Comparison of ENCODE assay signal across 8 mouse cellular contexts in the genomic region with DNA sequence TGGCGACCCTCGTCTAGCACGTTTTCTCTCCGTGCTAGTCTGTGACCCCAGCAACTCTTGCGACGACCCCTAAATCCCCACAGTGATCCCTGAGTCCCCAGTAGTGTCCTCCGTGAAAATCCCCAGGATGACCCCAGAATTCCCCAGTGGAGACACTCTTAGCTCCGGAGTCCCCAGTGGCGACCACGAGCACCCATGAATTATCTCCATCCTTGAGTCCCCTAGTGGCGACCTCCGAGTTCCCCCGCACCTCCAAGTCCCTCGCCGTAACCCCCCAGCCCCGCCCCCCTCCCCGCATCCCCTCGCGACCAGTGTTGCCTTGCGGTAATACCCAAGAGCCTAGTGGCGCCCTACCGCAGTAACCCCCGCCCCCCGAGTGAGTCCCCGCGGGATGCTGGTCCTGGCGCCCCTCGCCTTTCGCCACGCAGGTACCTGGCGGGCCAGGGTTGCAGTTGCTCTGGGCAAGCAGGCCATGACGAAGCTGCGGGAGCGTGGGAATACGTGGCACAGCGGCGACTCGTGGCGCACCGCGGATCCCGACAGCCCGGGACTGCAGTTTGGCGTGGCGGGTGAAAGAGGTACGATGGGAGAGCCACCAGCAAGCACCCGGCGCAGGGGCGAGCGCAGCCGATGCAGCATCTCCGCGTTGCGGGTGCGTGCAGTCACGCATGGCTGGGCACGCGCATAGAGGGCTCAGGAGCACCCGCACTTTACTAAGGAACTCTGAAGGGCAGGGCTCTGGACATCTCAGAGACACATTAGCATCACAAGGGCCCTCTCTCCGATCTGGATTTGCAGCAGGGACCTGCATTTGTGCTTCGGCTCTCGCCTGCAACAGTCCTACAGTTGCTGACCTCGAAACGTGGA. TPM values are rescaled to one million over a fixed set of nuclear protein-coding genes. Genes with fewer than 3 reads are reported as not detected.
DNase-seq lines count a peak whose midpoint lies in the region; ATAC-seq and TF ChIP-seq lines count a peak whose summit lies in the region.
"Had no signal": no experiment of that assay in that cellular context is flagged by ENCODE, and none has a peak within 500 bp of the region (broad histone marks: within the 10 kb centered on the region; RNA-seq: fewer than 3 reads in every experiment).

No protein-coding gene starts in this region.

- H3K36me3 ChIP-seq in lung, embryonic 16.5 days (ENCODE audit: control insufficient read depth, insufficient read depth, low read length) = no peaks in the 10 kb centered on the region
- no peaks in the 10 kb centered on the region for H3K36me3 ChIP-seq in neural tube, embryonic 11.5 days (ENCODE audit: control insufficient read depth, insufficient read depth, low read length)

- peak; percentile 24; the same call in 1 of the 2 replicates for ATAC-seq in lung, embryonic 16.5 days (ENCODE audit: low read depth)
- peak; percentile 67 for ATAC-seq in frontal cortex, adult (ENCODE audit: low TSS enrichment)
- peak; percentile 56 for ATAC-seq in neural tube, embryonic 11.5 days (ENCODE audit: insufficient read depth, low FRiP score, low TSS enrichment)

- 4% methylated on average over 57 of the region's 64 CpGs for WGBS in lung, embryonic 16.5 days
- WGBS in neural tube, embryonic 11.5 days = 13% methylated on average over 64 of the region's 64 CpGs

- H3K27me3 ChIP-seq in lung, embryonic 16.5 days (ENCODE audit: control insufficient read depth, insufficient read depth, low read depth, low read length) = peaks cover 20% of the 10 kb centered on the region
- H3K27me3 ChIP-seq in neural tube, embryonic 11.5 days (ENCODE audit: control insufficient read depth, insufficient read depth, low read length) = no peaks in the 10 kb centered on the region

- intact Hi-C loops in left cerebral cortex, adult 2 months (cut with DNase I) = loop anchor here (1.0 kb wide), 1 partner anchor 27 kb away; no protein-coding TSS in a partner anchor

- H3K9me3 ChIP-seq in lung, embryonic 16.5 days (ENCODE audit: control insufficient read depth, low read length) = no peaks in the 10 kb centered on the region
- no peaks in the 10 kb centered on the region for H3K9me3 ChIP-seq in neural tube, embryonic 11.5 days (ENCODE audit: control insufficient read depth, low read length)

- no peak overlapping the region for H3K27ac ChIP-seq in lung, embryonic 16.5 days (ENCODE audit: low read length)
- peak overlapping the region; percentile 83 for H3K27ac ChIP-seq in left cerebral cortex, adult 2 months
- peak overlapping the region; percentile 53; the same call in 1 of the 2 replicates for H3K27ac ChIP-seq in neural tube, embryonic 11.5 days (ENCODE audit: low read depth, low read length)

- H3K4me1 ChIP-seq in lung, embryonic 16.5 days (replicated peaks; ENCODE audit: control insufficient read depth, insufficient read depth, low read length) = peaks cover 6% of the 10 kb centered on the region
- peaks cover 6% of the 10 kb centered on the region; the same call in 1 of the 2 replicates for H3K4me1 ChIP-seq in neural tube, embryonic 11.5 days (ENCODE audit: control insufficient read depth, insufficient read depth, low read length)

- H3K4me3 ChIP-seq in lung, embryonic 16.5 days (ENCODE audit: low read length) = peak overlapping the region; percentile 54
- peak overlapping the region; percentile 63 for H3K4me3 ChIP-seq in left cerebral cortex, adult 2 months
- peak overlapping the region; percentile 54 for H3K4me3 ChIP-seq in neural tube, embryonic 11.5 days (ENCODE audit: low read depth, low read length)

- peak overlapping the region; percentile 94 for H3K4me2 ChIP-seq in lung, embryonic 16.5 days (ENCODE audit: low read depth, low read length)
- peak overlapping the region; percentile 99 for H3K4me2 ChIP-seq in neural tube, embryonic 11.5 days (ENCODE audit: low read depth)

- no peak for DNase-seq in lung, postnatal 10 days
- DNase-seq in cerebellum, postnatal 25 days = peak; percentile 71 to 74
- peak; percentile 53 to 58 for DNase-seq in left cerebral cortex, adult 2 months (ENCODE audit: extremely low spot score in 1 of 2, low spot score in 2 of 2)
- peak; percentile 63 for DNase-seq in neural tube, embryonic 11.5 days (ENCODE audit: low spot score)
- DNase-seq in yolk sac, embryonic 10.5 days (ENCODE audit: low spot score) = no peak

- H3K9ac ChIP-seq in lung, embryonic 16.5 days (ENCODE audit: low read length) = peak overlapping the region; percentile 50; the same call in 1 of the 2 replicates
- peak overlapping the region; percentile 69 for H3K9ac ChIP-seq in neural tube, embryonic 11.5 days (ENCODE audit: low read length)

- TF ChIP-seq CTCF in left cerebral cortex, adult 2 months (IDR thresholded peaks at IDR 0.05) = peak; percentile 1

RNA-seq across cellular contexts. Expression of gene Bcat1, which starts 27.6 kb away (rescaled TPM):
- 3.3 and 3.7 TPM in 2 replicates for polyA plus RNA-seq in lung, embryonic 16.5 days (2015; fragmentation: Nextera tagmentation; extraction: Ambion mirVana)
- total RNA-seq in left cerebral cortex, adult 2 months (2021) = 10 to 100 TPM; 84.3 to 85.4 TPM
- 112 and 114 TPM in 2 replicates for polyA plus RNA-seq in neural tube, embryonic 11.5 days (2014; fragmentation: Nextera tagmentation; extraction: Ambion mirVana)
- total RNA-seq: neutrophil, adult 5-6 weeks had no signal

Comparison
In these comparisons a context has a peak if more than half of its experiments do, and no peak if none do; other contexts are left out.
1. DNase-seq: peak in cerebellum, postnatal 25 days (2 of 2), left cerebral cortex, adult 2 months (2 of 2) and neural tube, embryonic 11.5 days (single experiment); none in lung, postnatal 10 days (single experiment) and yolk sac, embryonic 10.5 days (single experiment).
2. RNA of gene Bcat1, which starts 27.6 kb away (polyA plus RNA-seq): 112 to 114 TPM in neural tube, embryonic 11.5 days; 3.3 to 3.7 TPM in lung, embryonic 16.5 days; every median in the first group is over 10 times any median in the second.
3. Peak in every context shown above with its lines, with median percentiles within 50 percentile points of each other: ATAC-seq and H3K4me3 ChIP-seq.